Mouse (Mus musculus): ENCODE measurements at regions not wholly inside any gene's neighbourhood (a gene's known extent, or its start where the extent isn't known, plus 50 kb on each side); places are given as distances from the start of the nearest gene placed in this dataset.

DNA sequence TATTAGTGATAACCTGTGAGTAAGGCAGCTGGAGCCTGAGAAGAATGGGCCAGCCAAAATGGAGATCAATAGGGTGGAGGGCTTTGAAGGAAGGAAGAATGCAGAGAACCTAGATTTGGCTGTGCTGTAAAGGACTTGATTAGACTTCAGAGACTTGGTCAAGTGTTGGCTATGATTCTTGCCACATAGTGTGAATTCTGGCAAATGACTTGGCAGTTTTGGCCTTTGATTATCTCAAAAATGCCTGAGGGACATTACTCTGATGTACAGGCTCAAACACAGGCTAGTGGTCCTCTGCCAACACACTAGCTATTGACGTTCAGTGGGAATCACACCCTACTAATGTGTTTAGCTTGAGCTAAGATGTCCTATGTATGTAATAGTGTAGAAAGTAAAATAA is 237.5 kb downstream of the Osr1 start:
- Histone ChIP-seq H3K9me3 (ENCODE audit: control insufficient read depth, low read length) (no peaks in the 10 kb centered on the region), H3K27ac (ENCODE audit: low read depth, low read length) (no peak overlapping the region), H3K36me3 (ENCODE audit: control insufficient read depth, insufficient read depth, low read length) (no peaks in the 10 kb centered on the region), H3K27me3 (replicated peaks; ENCODE audit: control insufficient read depth, insufficient read depth, low read length) (no peaks in the 10 kb centered on the region), H3K9ac (ENCODE audit: low read depth, low read length) (no peak overlapping the region), H3K4me1 (ENCODE audit: control insufficient read depth, insufficient read depth, low read depth, low read length) (no peaks in the 10 kb centered on the region), H3K4me2 (ENCODE audit: low read length) (no peak overlapping the region), H3K4me3 (ENCODE audit: low read length) (no peak overlapping the region)
- no peak for ATAC-seq
- 76% methylated on average over 1 of the region's 1 CpGs for WGBS

DNA sequence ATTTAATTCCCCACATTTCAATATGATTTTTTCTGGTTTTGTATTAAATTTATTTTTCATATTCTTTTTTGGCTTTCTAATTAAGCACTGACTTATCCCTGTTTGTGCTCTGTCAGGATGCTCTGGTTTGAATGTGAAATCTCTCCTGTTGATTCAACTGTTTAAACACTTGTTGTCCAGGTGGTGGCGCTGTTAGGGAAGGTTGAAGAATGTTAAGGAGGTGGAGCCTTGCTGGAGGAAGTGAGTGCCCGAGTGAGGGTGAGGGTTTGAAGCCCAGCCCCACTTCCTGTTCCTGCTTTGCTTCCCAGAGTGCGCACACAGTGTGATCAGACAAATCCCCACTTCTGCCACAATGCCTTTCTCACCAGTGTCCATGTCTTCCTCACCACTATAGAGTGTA is 263.4 kb downstream of the Osr1 start:
- H3K27me3 ChIP-seq (replicated peaks; ENCODE audit: control insufficient read depth, insufficient read depth, low read length), result no peaks in the 10 kb centered on the region
- no peak overlapping the region for H3K4me3 ChIP-seq (ENCODE audit: low read length)
- H3K4me2 ChIP-seq (ENCODE audit: low read length), result no peak overlapping the region
- no peaks in the 10 kb centered on the region for H3K9me3 ChIP-seq (ENCODE audit: control insufficient read depth, low read length)
- WGBS, result 71% methylated on average over 3 of the region's 3 CpGs
- no peak overlapping the region for H3K9ac ChIP-seq (ENCODE audit: low read depth, low read length)
- H3K4me1 ChIP-seq (ENCODE audit: control insufficient read depth, insufficient read depth, low read depth, low read length), result no peaks in the 10 kb centered on the region
- no peak for ATAC-seq
- H3K36me3 ChIP-seq (ENCODE audit: control insufficient read depth, insufficient read depth, low read length), result no peaks in the 10 kb centered on the region
- H3K27ac ChIP-seq (ENCODE audit: low read depth, low read length), result no peak overlapping the region

DNA sequence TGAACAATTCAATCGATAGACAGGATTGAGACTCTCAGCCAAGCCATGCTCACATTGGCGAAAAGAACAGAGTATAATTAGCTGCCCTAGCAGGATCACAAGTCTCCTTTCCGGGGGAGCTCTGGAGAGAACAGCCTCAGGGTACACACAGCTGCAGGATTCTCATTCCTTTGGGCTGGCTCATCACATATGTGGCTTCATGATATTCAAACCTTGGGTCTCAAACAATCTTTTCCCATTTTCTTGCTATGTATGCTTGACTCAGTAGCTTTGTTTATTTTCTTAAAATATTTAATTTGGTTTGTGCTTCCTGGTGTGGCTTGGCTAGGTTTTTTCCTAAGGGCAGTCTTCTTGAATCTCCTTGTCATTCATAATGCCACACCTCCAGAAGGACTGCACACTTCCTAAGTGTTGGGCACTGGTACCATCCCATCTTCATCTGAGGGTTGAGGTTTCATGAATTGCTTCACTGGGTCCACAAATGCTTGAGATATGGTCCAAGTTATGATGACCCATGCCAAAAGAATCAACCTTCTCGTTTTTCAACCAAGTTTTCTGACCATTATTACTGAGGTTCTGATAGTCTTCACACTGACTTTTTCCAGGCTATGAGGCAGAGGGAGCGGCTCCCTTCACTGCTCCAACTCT is 269.4 kb downstream of the Osr1 start:
- Histone ChIP-seq H3K36me3 (ENCODE audit: control insufficient read depth, insufficient read depth, low read length) (no peaks in the 10 kb centered on the region), H3K9ac (ENCODE audit: low read depth, low read length) (no peak overlapping the region), H3K27ac (ENCODE audit: low read depth, low read length) (no peak overlapping the region), H3K4me2 (ENCODE audit: low read length) (no peak overlapping the region), H3K4me3 (ENCODE audit: low read length) (no peak overlapping the region), H3K4me1 (ENCODE audit: control insufficient read depth, insufficient read depth, low read depth, low read length) (no peaks in the 10 kb centered on the region), H3K27me3 (replicated peaks; ENCODE audit: control insufficient read depth, insufficient read depth, low read length) (no peaks in the 10 kb centered on the region), H3K9me3 (ENCODE audit: control insufficient read depth, low read length) (no peaks in the 10 kb centered on the region)
- no peak for ATAC-seq
- 74% methylated on average over 5 of the region's 5 CpGs for WGBS

DNA sequence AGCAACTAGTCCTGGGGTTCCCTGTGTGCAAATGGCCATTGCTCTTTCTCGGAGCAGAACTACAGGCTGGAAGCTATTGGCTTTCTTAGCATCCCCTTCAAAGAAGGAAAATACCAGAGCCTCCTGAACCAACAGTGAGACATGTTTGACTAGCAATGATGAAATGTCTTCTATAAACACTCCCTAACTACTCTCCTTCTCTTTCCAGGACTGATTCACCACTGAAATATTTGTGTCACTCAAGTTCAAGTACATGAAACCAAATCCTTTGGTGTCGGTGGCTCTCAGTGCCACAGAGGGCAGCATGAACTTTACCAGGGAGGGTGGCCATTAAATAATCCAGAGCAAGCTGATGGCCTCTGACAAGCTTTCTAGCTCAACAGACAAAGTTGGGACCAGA is 270.0 kb downstream of the Osr1 start:
- Histone ChIP-seq H3K27me3 (replicated peaks; ENCODE audit: control insufficient read depth, insufficient read depth, low read length) (no peaks in the 10 kb centered on the region), H3K4me1 (ENCODE audit: control insufficient read depth, insufficient read depth, low read depth, low read length) (no peaks in the 10 kb centered on the region), H3K9ac (ENCODE audit: low read depth, low read length) (no peak overlapping the region), H3K9me3 (ENCODE audit: control insufficient read depth, low read length) (no peaks in the 10 kb centered on the region), H3K27ac (ENCODE audit: low read depth, low read length) (no peak overlapping the region), H3K36me3 (ENCODE audit: control insufficient read depth, insufficient read depth, low read length) (no peaks in the 10 kb centered on the region), H3K4me3 (ENCODE audit: low read length) (no peak overlapping the region), H3K4me2 (ENCODE audit: low read length) (no peak overlapping the region)
- ATAC-seq, result no peak
- WGBS, result 92% methylated on average over 2 of the region's 2 CpGs

DNA sequence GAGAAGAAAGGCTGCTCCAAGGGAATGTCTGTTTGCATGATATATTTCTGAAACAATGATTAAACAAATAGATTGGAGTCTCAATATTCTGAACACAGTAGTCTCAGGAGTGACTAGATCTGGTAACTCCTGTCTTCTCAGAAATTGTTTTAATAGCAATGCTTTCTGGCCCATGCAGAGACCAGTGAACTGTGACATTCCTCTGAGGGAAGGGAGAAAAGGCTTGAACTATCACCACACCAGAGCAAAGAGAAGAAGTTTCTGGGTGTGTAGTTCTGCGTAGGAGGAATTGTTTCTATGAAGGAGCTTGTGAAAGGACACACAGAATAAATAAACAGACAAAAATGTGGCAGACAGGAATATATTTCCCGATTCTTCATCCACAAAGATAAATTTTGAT is 277.1 kb downstream of the Osr1 start:
- Histone ChIP-seq H3K27ac (ENCODE audit: low read depth, low read length) (no peak overlapping the region), H3K9me3 (ENCODE audit: control insufficient read depth, low read length) (no peaks in the 10 kb centered on the region), H3K27me3 (replicated peaks; ENCODE audit: control insufficient read depth, insufficient read depth, low read length) (no peaks in the 10 kb centered on the region), H3K36me3 (ENCODE audit: control insufficient read depth, insufficient read depth, low read length) (no peaks in the 10 kb centered on the region), H3K4me1 (ENCODE audit: control insufficient read depth, insufficient read depth, low read depth, low read length) (no peaks in the 10 kb centered on the region), H3K4me2 (ENCODE audit: low read length) (no peak overlapping the region), H3K4me3 (ENCODE audit: low read length) (no peak overlapping the region), H3K9ac (ENCODE audit: low read depth, low read length) (no peak overlapping the region)
- WGBS, result 72% methylated on average over 2 of the region's 2 CpGs
- ATAC-seq, result no peak

DNA sequence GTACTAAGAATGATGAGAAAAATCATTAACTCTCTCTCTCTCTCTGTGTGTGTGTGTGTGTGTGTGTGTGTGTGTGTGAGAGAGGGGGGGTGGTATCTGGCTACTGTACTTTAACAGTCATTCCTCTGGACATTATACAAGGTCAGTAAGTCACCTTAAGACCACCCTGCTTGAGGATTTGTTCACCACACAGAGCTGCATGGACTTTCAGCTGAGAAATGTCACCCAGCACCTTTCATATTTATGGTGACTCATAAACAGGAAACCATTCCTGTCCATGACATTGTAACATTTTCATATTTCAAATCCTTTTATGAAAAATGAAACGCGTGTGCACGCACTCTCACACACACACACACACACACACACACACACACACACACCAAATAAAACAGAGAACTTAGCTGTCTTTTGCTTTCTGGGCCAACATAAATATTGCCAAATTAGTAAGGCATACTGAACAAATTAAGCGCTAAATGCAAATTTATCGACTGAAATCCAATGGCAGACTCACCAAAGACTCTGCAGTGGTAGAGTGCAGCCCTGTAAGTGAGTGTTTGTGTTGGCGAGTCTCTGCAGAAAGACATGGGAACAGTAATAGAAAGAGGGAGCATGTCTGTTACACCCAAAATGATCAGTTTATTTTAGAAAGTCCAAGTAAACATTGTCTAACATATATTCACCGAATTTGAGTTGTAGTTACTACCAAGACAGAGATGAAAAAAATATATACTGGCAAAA is 277.7 kb downstream of the Osr1 start:
- H3K36me3 ChIP-seq (ENCODE audit: control insufficient read depth, insufficient read depth, low read length), result no peaks in the 10 kb centered on the region
- 87% methylated on average over 7 of the region's 7 CpGs for WGBS
- H3K4me1 ChIP-seq (ENCODE audit: control insufficient read depth, insufficient read depth, low read depth, low read length), result no peaks in the 10 kb centered on the region
- H3K9ac ChIP-seq (ENCODE audit: low read depth, low read length), result no peak overlapping the region
- no peak overlapping the region for H3K4me2 ChIP-seq (ENCODE audit: low read length)
- no peaks in the 10 kb centered on the region for H3K27me3 ChIP-seq (replicated peaks; ENCODE audit: control insufficient read depth, insufficient read depth, low read length)
- H3K9me3 ChIP-seq (ENCODE audit: control insufficient read depth, low read length), result no peaks in the 10 kb centered on the region
- no peak overlapping the region for H3K4me3 ChIP-seq (ENCODE audit: low read length)
- no peak overlapping the region for H3K27ac ChIP-seq (ENCODE audit: low read depth, low read length)
- no peak for ATAC-seq

DNA sequence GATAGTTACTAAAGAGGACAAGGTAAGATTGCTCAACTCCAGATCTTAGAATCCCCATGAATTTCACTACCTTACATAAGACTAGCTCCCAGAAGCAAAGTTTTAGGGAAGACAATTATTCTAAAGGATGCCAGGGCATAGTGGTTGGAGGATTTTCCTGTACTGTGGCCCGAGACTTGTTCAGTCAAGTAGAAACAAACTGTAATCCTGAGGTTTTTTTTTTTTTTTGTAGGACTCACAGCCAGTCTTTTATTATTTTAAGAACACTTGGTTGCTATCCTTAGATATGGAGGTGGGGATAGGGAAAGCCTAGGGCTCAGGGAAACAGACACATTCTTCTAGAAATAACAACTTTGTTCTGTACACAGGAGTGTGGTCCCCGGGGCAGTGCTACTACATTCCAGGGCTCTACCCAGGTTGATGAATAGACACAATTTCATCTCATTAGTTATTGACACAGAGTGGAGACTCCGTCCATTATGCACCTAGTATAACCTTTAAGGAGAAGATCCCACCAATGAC is 285.6 kb downstream of the Osr1 start:
- no peak overlapping the region for H3K27ac ChIP-seq (ENCODE audit: low read depth, low read length)
- no peaks in the 10 kb centered on the region for H3K27me3 ChIP-seq (replicated peaks; ENCODE audit: control insufficient read depth, insufficient read depth, low read length)
- ATAC-seq, result no peak
- H3K9me3 ChIP-seq (ENCODE audit: control insufficient read depth, low read length), result no peaks in the 10 kb centered on the region
- 84% methylated on average over 3 of the region's 3 CpGs for WGBS
- no peak overlapping the region for H3K4me3 ChIP-seq (ENCODE audit: low read length)
- no peaks in the 10 kb centered on the region for H3K4me1 ChIP-seq (ENCODE audit: control insufficient read depth, insufficient read depth, low read depth, low read length)
- H3K36me3 ChIP-seq (ENCODE audit: control insufficient read depth, insufficient read depth, low read length), result no peaks in the 10 kb centered on the region
- no peak overlapping the region for H3K9ac ChIP-seq (ENCODE audit: low read depth, low read length)
- H3K4me2 ChIP-seq (ENCODE audit: low read length), result no peak overlapping the region

DNA sequence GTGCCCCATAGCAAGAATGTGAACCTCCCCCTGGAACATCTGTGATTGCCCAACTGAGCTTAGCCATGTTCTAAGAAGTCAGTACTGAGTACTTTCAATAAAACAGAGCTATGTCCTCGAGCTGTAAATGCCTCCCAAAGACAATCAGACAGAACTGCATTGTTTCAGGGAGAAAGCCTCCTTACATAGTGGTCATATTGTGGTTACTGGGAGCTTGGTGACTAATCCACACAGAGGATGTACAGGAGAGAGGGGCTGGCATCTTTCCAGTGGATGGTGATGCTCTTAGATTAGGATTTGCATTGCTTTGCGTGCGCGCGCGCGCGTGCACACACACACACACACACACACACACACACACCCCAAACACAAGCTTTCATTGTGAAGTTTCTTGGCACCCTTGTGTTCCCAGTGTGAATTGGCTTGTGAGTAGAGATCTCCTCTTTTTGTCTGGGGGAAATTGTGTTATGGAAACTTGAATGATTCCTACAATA is 286.3 kb downstream of the Osr1 start:
- H3K9ac ChIP-seq (ENCODE audit: low read depth, low read length), result no peak overlapping the region
- no peaks in the 10 kb centered on the region for H3K9me3 ChIP-seq (ENCODE audit: control insufficient read depth, low read length)
- no peak for ATAC-seq
- no peaks in the 10 kb centered on the region for H3K36me3 ChIP-seq (ENCODE audit: control insufficient read depth, insufficient read depth, low read length)
- no peak overlapping the region for H3K27ac ChIP-seq (ENCODE audit: low read depth, low read length)
- WGBS, result 78% methylated on average over 8 of the region's 8 CpGs
- no peaks in the 10 kb centered on the region for H3K27me3 ChIP-seq (replicated peaks; ENCODE audit: control insufficient read depth, insufficient read depth, low read length)
- no peaks in the 10 kb centered on the region for H3K4me1 ChIP-seq (ENCODE audit: control insufficient read depth, insufficient read depth, low read depth, low read length)
- no peak overlapping the region for H3K4me2 ChIP-seq (ENCODE audit: low read length)
- no peak overlapping the region for H3K4me3 ChIP-seq (ENCODE audit: low read length)

DNA sequence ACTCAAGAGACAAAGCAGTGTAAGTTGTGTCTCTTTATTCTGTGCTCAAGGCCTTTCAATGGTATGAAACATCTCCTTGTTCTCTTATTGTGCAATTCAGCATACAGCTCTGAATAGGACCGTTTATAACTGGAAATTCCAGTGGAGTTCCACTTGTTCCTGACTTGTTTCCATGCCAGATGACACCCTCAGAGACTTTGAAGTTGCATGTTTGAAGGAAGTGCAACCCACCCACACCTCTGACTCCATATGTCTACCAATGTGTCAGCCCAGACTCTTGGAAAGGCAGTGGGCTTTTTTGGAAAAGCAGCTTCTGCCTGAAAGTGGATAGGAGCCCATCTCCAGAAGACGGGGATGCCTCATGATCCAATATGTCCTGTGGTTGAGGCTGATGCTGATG is 288.1 kb downstream of the Osr1 start:
- Histone ChIP-seq H3K9ac (ENCODE audit: low read depth, low read length) (no peak overlapping the region), H3K4me1 (ENCODE audit: control insufficient read depth, insufficient read depth, low read depth, low read length) (no peaks in the 10 kb centered on the region), H3K9me3 (ENCODE audit: control insufficient read depth, low read length) (no peaks in the 10 kb centered on the region), H3K27me3 (replicated peaks; ENCODE audit: control insufficient read depth, insufficient read depth, low read length) (no peaks in the 10 kb centered on the region), H3K27ac (ENCODE audit: low read depth, low read length) (no peak overlapping the region), H3K36me3 (ENCODE audit: control insufficient read depth, insufficient read depth, low read length) (no peaks in the 10 kb centered on the region), H3K4me3 (ENCODE audit: low read length) (no peak overlapping the region), H3K4me2 (ENCODE audit: low read length) (no peak overlapping the region)
- no peak for ATAC-seq
- WGBS, result 87% methylated on average over 2 of the region's 2 CpGs

All from hindbrain, embryonic 16.5 days (tissue).